Mouse (Mus musculus): Measurements from ENCODE around the gene Srgap2.

The Srgap2 gene

DNA sequence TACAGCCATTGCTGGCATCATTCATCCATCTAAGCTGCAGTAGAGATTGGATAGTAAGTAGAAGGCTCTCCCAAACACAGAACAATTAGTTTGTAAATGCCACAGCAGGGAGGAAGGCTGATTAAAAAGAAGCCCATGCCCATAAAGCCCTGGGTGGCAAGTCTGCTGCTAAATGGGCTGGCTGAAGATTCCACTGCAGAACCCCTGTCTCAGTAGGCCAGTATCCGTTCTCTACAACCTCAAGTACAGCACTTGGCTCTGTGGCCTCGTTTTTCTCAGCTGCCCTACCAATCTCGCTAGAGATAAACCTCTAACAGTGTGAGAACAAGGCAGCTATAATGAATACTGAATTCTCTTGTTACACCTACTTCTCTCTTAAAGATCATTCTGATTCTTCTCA is 227.9 kb downstream of the Srgap2 start:
- ATAC-seq (ENCODE audit: insufficient number of reproducible peaks, low FRiP score, low TSS enrichment) = no peak

DNA sequence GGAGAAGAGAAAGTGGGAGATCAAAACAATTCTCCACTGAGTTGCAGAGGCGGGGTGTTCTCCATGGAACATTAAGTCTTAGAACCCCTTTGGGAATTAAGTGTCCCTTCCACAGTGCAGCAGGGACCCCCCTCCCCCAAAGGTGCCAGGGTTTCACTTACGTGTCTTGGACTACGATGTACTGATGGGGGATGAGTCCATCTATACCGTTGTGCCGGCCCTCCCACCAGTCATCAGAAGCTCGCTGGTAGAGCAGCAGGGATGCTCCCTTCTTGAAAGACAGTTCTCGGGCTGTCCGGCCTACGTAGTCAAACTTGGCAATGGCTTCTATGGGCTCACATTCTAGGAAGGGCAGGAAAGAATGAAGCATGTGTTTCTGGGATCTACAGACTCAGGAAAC is 229.0 kb downstream of the Srgap2 start:
- no peak for ATAC-seq (ENCODE audit: insufficient number of reproducible peaks, low FRiP score, low TSS enrichment)

DNA sequence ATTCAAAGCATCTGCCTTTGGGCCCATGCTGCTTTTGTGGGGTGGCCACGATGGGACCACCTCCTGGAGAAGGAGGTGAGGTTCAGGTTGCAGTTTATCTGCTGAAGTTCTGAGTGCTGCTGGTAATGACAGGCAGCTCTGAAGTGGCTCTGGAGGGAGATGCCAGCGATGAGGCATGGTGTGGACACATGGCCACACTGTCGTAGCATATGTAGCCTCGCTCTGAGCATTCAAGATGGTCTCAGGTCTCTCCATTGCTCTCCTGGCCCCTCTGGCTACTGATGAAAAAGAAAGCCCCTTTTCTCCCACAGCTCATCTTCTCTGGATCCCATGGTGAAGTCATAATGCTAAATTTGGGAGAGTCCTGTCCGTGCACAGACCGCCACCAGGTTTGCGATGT is 230.4 kb downstream of the Srgap2 start:
- no peak for ATAC-seq (ENCODE audit: insufficient number of reproducible peaks, low FRiP score, low TSS enrichment)

DNA sequence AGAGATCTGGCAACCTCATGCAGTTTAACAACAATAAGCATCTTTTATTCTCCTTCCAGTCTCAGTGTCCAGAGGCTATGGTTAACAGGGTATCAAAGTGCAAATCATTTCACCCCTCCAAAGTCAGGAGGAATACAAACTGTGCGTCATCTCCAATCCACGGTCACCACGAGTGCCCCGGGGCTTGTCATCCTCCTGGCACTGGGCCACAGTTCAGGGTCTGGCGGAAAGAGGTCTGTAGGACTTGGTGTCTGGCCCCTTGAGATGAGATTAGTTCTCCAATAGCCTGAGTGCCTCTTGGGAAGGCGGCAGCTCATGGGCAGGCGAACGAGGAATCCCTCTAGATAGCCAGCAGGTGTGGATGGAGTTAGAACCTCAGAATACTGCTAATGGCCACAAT is 232.0 kb downstream of the Srgap2 start:
- no peak for ATAC-seq (ENCODE audit: insufficient number of reproducible peaks, low FRiP score, low TSS enrichment)

DNA sequence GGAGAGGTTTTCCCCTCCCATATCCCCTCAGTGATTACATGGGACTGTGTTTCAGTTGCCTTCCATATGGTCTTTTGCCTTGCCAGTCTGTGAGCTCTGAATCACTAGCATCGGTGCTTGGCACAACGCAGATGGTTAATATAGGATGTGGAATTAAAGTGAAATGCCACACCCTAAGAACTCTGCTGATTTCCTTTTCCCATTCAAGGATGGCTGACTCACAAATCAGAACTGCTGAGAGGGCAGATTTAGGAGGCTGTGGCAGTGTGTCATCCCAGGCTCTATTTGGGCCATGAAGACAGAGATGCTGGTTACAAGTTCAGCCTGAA is 233.3 kb downstream of the Srgap2 start:
- peak; percentile 36; the same call in 1 of the 2 replicates for ATAC-seq (ENCODE audit: insufficient number of reproducible peaks, low FRiP score, low TSS enrichment)

DNA sequence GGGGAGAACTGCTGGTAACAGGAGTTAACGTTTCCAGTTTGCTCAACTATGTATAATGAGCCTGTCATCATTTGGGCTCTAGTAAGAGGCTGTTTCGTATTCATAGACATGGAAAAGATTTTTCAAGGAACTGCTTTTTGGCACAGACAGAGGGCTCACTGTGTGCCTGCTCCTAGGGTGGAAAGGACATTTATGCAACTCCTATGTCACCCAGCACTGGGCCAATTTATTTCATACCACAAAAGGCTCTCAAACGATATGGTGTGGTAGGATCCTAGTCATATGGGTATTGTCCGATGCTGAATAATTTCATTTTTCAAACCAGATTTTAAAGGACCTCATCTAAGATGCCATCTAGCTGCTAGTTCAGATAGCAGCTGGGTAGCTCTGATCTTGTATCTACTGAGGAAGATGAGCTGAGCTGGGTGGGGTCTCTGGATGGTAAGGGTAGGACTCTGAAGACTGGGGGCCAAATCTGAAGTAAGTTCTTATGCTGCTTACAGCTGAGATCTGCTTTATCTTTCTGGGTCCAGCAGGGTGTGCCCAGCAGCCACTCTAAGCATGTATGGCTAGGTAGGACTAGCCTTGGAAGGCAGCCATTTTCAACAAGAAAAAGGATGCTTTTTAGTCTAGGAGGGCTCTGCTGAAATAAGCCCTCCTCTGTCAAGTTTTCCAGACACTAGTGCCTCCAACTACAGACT is 233.8 kb downstream of the Srgap2 start:
- ATAC-seq (ENCODE audit: insufficient number of reproducible peaks, low FRiP score, low TSS enrichment) = peak; percentile 22; the same call in 1 of the 2 replicates

DNA sequence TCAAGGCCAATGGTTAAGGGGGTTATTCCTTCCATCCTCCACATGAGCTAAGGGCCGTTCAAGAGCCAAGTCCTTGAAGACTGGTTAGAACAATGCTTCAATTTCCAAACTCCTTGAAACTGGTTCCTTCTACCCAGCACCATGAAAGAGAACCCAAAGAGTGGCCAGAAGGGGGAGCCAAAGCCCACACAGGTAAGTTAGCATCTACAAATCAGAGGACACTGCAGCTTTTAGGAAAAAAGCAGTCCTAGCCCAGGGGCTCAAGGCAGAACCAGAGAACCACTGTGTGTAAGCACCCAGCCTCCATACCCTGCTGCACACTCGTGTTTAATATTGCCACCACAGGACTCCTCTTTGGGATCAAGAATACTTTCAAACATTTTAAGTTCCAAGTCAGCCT is 236.5 kb downstream of the Srgap2 start:
- ATAC-seq (ENCODE audit: insufficient number of reproducible peaks, low FRiP score, low TSS enrichment) = no peak

DNA sequence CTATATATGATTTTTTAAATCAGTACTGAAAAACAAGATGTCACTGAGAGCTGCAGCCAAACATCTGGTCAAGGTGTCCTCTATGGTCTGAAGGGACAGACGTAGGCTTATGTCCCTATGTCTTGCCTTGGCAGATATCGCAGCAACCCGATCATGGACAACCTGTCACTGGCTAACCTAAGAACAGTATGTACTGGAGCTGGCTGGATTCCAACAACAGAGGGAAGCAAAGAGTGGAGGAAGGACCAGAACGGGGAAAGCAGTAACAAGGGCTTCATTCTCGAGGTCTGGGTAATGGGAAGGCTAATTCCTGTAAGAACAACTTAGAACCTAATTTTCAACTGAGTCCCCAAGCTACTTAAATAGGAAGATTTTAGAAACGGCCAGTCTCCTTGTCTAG is 238.2 kb downstream of the Srgap2 start:
- ATAC-seq (ENCODE audit: insufficient number of reproducible peaks, low FRiP score, low TSS enrichment) = no peak

DNA sequence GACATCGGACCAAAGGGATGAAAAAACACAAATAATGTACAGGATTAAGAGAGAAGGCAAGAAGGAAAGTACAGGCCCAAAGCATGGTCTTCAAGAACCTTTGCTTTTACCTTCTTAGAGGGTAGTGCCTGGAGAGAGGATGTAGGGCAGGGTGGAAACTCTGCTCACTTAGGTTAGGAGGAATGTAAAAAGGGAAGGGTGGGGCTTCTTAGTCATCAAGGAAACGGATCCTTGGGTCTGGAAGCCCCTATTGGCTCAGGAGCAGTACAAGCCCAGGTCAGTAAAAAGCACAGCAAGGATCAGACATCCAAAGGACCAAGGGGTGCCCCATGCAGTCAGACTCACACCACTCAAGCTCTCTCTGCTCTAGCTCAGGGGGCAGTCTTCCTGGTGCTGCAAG is 239.9 kb downstream of the Srgap2 start:
- ATAC-seq (ENCODE audit: insufficient number of reproducible peaks, low FRiP score, low TSS enrichment) = no peak

DNA sequence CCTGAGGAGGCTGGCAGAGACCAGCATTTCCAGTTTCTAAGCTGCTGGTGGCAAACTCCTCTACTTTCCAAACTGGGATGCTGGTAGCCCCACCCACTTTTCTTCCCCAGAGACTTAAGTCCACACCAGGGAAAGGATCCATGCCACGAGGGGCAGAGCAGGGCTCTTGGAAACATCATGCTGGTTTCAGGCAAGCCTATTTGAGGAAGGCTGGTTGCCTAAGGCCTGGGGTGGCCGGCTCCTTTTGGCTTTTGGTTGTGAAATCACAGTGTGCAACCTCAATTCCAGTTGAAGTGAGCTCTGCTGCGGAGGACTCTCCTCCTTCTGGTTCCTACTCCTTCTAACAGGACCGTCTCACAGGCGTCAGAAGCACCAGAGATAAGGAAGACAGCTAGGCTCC is 240.3 kb downstream of the Srgap2 start:
- ATAC-seq (ENCODE audit: insufficient number of reproducible peaks, low FRiP score, low TSS enrichment) = no peak

DNA sequence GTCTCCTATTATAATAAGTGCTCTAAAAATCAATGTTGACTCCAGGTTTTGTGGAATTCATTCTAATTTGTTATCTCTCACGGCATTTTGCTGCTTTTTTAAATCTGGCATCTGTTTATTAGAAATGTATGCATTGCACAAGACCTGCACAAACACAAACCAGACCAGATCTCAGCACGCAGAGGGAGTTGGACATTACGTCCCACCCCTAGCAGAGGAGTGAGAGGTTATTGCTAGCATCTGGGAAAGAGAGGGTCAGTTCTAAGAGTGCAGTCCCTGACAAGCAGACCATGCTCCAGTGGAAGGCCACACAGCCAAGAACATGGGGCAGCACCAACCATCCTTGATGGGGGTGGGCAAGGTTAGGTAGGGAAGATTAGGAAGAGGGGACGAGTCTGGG is 242.5 kb downstream of the Srgap2 start:
- no peak for ATAC-seq (ENCODE audit: insufficient number of reproducible peaks, low FRiP score, low TSS enrichment)

DNA sequence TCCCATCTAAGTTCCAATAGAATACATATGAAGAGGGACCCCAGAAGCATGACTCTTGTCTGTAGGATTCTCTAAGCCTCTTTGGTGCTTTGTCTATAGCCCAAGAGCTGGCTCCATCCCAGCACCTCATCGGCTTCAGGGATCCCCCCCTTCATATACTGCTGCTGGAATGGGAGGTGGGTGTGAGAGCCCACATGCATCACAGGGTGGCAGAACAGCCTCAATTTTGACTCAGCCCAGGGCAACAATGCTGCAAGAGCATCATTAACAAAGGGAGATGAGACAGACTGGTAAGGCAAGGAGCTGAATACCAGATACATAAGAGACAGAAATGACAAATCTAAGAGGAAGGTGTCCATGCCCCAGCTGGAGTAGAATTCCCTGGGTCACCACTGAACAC is 243.0 kb downstream of the Srgap2 start:
- ATAC-seq (ENCODE audit: insufficient number of reproducible peaks, low FRiP score, low TSS enrichment) = no peak

DNA sequence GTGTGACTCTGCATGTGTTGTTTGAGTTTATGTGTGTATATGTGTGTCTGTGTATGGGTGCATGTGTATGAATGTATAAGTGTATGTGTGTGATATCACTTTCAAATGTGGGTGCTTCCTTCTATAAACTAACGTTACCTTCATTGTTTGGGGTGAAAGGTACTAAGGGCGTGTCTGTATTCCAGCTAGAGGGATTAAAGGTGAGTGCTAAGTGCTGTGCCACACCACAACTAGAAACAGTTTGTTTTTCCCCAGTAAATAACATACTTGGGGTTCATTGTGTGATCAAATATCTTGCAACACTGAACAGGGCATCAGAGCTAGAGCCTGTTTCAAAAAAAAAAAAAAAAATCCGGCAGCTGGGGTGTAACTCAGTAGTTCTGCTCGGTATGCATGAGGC is 245.4 kb downstream of the Srgap2 start:
- no peak for ATAC-seq (ENCODE audit: insufficient number of reproducible peaks, low FRiP score, low TSS enrichment)

DNA sequence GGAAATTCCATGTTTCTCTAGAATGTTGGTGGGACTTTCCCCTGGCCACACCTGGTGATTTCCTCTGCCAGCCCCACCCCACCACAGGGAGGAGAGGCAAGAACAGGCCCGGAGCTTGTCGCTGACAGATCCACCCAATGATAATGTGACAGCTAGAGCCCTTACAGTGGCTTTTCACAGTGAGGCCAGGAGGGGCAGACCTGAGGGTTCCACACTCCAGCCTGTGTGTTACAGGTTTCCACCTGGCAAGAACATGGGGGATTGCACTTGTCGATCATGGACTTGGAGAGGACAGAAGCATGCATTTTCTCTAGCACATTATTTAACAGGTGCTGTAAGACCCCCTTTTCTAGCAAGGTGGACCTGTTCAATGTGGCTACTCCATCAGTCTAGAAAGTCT is 246.9 kb downstream of the Srgap2 start:
- ATAC-seq (ENCODE audit: insufficient number of reproducible peaks, low FRiP score, low TSS enrichment) = no peak

DNA sequence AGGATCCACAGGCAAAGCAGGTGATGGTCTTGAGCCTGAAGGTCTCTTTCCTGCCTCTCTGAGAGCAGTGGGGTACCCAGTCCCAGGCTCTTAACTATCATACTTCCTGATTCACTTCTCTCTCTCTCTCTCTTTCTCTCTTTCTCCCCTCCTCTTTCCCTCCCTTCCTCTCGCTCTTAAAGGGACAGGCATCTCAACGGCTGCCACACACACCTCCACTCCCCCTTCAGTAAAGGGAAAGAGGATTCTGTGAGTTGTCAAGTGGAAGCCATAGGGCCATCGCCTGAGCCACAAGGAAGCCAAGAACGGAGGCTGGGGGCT is 247.7 kb downstream of the Srgap2 start, which contains the start of gene Ikbke:
Ikbke (minus strand) TSS at position 151 of the 321 bp plus-strand sequence.
- no peak for ATAC-seq (ENCODE audit: insufficient number of reproducible peaks, low FRiP score, low TSS enrichment)

DNA sequence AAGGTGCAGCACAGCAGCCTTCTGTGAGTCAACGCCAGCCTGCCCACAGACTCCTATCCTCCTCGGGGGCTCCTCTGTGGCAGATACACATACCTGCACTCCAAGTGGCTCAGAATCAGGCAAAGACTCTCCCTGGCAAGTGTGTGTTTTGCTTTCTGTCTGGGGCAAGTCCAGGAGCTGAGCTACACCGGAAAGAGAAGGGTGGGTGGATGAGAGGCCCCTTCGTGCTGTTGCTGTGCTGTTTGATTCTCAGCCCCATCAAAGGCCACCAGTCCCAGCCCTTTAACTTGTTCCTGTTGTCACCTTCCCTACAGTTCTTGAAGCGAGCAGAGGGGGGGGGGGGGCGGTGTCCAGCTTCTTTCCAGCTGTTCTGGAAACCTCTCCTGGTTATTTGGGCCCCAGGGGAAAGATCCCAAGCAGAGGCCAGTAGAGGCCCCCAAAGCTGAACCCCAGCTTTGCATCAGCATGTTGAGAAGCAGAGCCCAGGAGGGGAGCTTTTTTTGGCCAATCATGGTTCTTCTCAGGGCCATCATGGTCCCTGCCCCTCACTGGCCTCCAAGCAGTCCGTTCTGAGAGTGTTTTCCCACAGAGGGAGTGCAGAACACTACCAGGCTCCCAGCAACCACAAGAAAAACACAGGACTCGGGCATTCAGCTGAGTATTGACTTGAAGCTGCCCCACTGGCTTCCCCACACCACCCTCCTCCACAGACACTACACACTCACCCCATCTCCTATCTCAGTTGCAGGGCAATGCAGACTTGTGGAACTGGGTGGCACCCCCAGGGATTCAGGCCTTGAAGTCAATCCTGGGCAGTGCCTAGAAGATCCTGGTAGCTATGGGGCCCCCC is 248.3 kb downstream of the Srgap2 start:
- no peak for ATAC-seq (ENCODE audit: insufficient number of reproducible peaks, low FRiP score, low TSS enrichment)

DNA sequence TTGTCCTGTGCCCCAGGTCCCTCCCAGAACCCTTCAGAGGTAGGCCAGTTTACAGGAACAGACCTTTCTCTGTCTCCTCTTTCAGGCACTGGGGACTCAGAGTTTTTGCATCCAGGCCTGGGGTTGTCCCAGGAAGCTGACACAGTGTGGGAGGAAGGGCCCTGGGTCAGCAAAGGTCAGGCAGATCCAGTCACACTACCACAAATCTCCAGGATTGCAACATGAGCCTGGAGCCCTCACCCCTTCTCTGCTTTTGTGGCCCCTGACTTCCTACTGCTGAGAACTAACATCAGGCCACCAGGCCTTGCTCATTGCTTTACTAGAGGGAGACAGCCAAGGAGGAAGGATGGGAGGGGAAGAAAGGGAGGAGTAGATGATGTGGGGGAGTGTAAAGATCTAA is 250.3 kb downstream of the Srgap2 start:
- ATAC-seq (ENCODE audit: insufficient number of reproducible peaks, low FRiP score, low TSS enrichment) = no peak

DNA sequence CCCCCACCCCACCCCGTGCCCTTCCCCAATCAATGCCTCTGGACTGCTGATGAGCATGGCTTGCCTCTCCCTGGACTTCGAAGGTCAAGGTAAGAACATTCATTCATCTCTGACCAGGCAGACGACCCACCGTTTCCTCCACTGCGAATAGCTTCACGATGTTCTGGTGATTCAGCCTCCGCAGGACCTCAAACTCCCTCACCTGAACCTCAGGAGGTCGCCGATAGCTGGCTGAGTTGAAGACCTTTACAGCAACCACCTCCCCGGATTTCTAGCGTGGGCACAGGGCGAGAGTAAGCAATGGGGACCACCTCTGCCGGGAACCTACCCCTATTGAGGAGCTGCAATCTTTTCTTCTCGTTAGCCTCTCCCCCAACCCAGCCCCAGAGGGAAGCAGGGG is 251.6 kb downstream of the Srgap2 start:
- ATAC-seq (ENCODE audit: insufficient number of reproducible peaks, low FRiP score, low TSS enrichment) = no peak

DNA sequence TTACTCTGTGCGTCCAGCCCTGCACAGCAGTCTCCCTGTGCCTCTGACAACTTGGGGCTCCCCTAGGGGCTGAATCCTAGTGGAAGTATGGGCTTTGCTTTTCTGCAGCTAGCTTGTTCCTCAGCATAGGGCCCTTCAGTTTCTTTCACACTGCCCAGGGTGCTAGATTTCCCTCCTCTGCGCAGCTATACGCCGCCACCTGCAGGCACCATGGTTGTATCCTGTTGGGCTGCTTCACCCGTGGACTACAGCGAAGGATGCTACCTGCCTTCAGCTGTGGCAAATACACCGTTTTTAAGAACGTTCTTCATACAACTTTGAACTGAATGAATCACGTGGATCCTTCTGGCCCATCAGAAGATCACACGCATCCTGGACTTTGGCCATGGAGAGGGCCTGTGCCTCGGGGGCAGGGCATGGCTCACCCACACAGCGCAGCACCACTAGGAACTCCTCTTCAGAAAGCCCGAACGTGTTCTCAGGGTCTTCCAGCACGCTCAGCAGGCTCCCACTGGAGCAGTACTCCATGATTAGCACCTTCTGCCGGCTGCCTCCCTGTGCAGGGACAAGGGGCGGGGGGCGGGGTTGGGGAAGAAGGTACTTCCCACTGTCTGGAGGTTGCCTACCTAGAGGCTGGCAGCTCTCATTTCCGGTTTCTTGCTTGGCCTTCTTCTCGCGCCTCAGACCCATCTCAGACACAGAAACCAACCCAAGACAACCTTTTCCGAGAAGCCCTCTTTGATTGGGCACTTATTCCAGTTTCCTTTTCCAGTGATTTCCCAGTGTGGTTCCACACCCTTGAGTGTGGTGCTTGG is 252.2 kb downstream of the Srgap2 start:
- ATAC-seq (ENCODE audit: insufficient number of reproducible peaks, low FRiP score, low TSS enrichment) = no peak

DNA sequence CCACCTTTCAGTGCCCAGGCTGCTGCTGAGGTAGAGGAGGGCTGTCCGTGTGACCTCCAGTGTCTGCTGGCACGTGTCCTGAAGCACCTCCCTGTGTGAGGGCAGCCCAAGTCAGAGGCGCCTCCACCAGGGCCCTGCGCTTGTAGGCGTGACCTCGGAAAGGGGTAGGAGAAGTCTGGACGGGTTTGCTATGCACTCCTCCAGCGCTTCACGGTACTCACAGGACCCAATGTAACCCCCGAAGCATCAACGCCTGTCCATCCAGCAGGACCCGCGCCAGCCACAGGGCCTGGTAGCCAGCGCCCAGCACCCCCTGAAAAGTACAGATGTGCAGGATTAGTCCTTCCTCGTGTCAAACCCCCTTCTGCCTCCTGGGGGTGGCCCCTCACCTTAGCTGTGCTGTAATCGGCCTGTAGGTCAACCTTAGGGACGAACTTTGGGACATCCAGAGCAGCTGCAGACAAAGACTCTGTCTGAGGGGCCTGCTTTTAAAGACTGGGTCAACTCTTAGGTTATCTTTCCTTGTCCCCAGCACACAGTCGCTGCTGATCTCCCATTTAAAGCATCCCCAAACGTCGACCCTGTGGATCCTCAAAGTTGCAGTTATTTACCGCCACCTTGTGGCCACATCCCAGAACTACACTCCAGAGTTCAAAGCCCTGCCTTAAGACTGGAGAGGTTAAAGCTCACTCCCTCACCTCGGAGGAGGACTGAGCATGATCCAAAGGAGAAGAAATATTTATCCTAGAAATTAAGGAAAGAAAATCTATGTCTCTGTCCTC is 257.2 kb downstream of the Srgap2 start:
- peak; percentile 46; the same call in 1 of the 2 replicates for ATAC-seq (ENCODE audit: insufficient number of reproducible peaks, low FRiP score, low TSS enrichment)
